In genomic region chr4:47587256-47587655, GRCm38 (mm10) we compare ENCODE assay signal across 10 mouse cellular contexts.
DNase-seq lines count a peak whose midpoint lies in the region; TF ChIP-seq lines count a peak whose summit lies in the region.
"Had no signal": no experiment of that assay in that cellular context is flagged by ENCODE, and none has a peak within 500 bp of the region (broad histone marks: within the 10 kb centered on the region; RNA-seq: fewer than 3 reads in every experiment).

No protein-coding gene starts in this region.

- dilution Hi-C loops in CH12.LX (cut with MboI; ENCODE audit: extremely low pct_ligation_motif_present, extremely low pct_unique_long_range_greater_than_20kb, low sequenced_read_pairs) = no loop called here

- no peak overlapping the region for H3K9ac ChIP-seq in CH12.LX (ENCODE audit: insufficient read depth, low read depth)
- H3K9ac ChIP-seq: forebrain, embryonic 15.5 days had no signal

- H3K36me3 ChIP-seq in CH12.LX (replicated peaks in 1 of 2; ENCODE audit: control insufficient read depth in 1 of 2, insufficient read depth in 1 of 2, low read length in 1 of 2) = no peaks in the 10 kb centered on the region
- no peaks in the 10 kb centered on the region for H3K36me3 ChIP-seq in forebrain, embryonic 10.5 days (replicated peaks)
- H3K36me3 ChIP-seq: forebrain, embryonic 15.5 days had no signal

- no peaks in the 10 kb centered on the region for H3K79me2 ChIP-seq in CH12.LX (replicated peaks; ENCODE audit: control insufficient read depth, extremely low read depth, insufficient read depth, poor library complexity, severe bottlenecking)

- intact Hi-C loops in gastrocnemius, postnatal 14 days (cut with DNase I; ENCODE audit: low total_unique reads) = loop anchor here (10.0 kb wide), 1 partner anchor 458 kb away; the partner anchor contains the start of gene Nr4a3

- WGBS in forebrain, embryonic 10.5 days = 76% methylated on average over 5 of the region's 5 CpGs

- in situ Hi-C loops in CH12.LX (cut with MboI; ENCODE audit: low pct_ligation_motif_present, low pct_unique_long_range_greater_than_20kb, low sequenced_read_pairs) = no loop called here

- no peaks in the 10 kb centered on the region for H3K9me3 ChIP-seq in CH12.LX (replicated peaks; ENCODE audit: low read length)
- H3K9me3 ChIP-seq in forebrain, embryonic 10.5 days = no peaks in the 10 kb centered on the region
- H3K9me3 ChIP-seq: forebrain, embryonic 15.5 days had no signal

- no peak for TF ChIP-seq POLR2A in CH12.LX (IDR thresholded peaks at IDR 0.05; ENCODE audit: low read depth, low read length)

- H3K4me1 ChIP-seq in CH12.LX (ENCODE audit: control insufficient read depth in 1 of 2, insufficient read depth in 2 of 2) = peaks cover 10 to 19% of the 10 kb centered on the region in 2 experiments; a peak in 3 of 4 replicates
- no peaks in the 10 kb centered on the region for H3K4me1 ChIP-seq in forebrain, embryonic 10.5 days
- H3K4me1 ChIP-seq: forebrain, embryonic 15.5 days had no signal

- no peak overlapping the region for H3K4me3 ChIP-seq in CH12.LX (replicated peaks in 1 of 3; ENCODE audit: low read depth in 2 of 3, low read length in 2 of 3, poor library complexity in 1 of 3)
- no peak overlapping the region for H3K4me3 ChIP-seq in forebrain, embryonic 10.5 days
- H3K4me3 ChIP-seq: forebrain, embryonic 15.5 days had no signal

- H3K27me3 ChIP-seq in CH12.LX (replicated peaks) = peaks cover 2% of the 10 kb centered on the region
- no peaks in the 10 kb centered on the region for H3K27me3 ChIP-seq in forebrain, embryonic 10.5 days (ENCODE audit: poor library complexity, severe bottlenecking)
- H3K27me3 ChIP-seq: forebrain, embryonic 15.5 days had no signal

- peak; percentile 52 for DNase-seq in adrenal gland, postnatal 14 days
- DNase-seq in adrenal gland, postnatal 25 days = no peak
- DNase-seq in CH12.LX (ENCODE audit: extremely low read depth) = peak; percentile 54
- DNase-seq in gastrocnemius, postnatal 14 days = peak; percentile 76
- peak; percentile 77 for DNase-seq in kidney, postnatal 10 days
- DNase-seq in forebrain, embryonic 10.5 days (ENCODE audit: extremely low spot score, low spot score) = no peak
- DNase-seq in c-Kit-positive CD71-positive TER-119-positive erythroid progenitor cells, embryonic 14.5 days (ENCODE audit: low spot score) = no peak
- DNase-seq in frontal cortex, adult 2 months (ENCODE audit: extremely low spot score in 1 of 2, low spot score in 1 of 2) = no peak
- DNase-seq: B cell, adult 2 months had no signal

- 0 out of 2 replicates have a peak overlapping the region, but pooled peaks have one; percentile 59 for H3K4me2 ChIP-seq in CH12.LX (ENCODE audit: insufficient read depth, low read depth, poor library complexity, severe bottlenecking)
- H3K4me2 ChIP-seq: forebrain, embryonic 15.5 days had no signal

- TF ChIP-seq EP300 in CH12.LX (IDR thresholded peaks at IDR 0.05; ENCODE audit: low read length) = no peak; the same call in 1 of the 2 replicates

- TF ChIP-seq CTCF in CH12.LX (conservative IDR thresholded peaks at IDR 0.05 in 1 of 2, IDR thresholded peaks at IDR 0.05 in 1 of 2; ENCODE audit: low read depth in 2 of 2, low read length in 2 of 2) = no peak

- no peak for TF ChIP-seq RAD21 in CH12.LX (IDR thresholded peaks at IDR 0.05; ENCODE audit: low read depth, low read length)

- no peak overlapping the region for H3K27ac ChIP-seq in CH12.LX (ENCODE audit: insufficient read depth, low read depth)
- H3K27ac ChIP-seq in forebrain, embryonic 10.5 days = no peak overlapping the region
- H3K27ac ChIP-seq: forebrain, embryonic 15.5 days had no signal

TF ChIP-seq in CH12.LX, 34 proteins besides CTCF, POLR2A, EP300 and RAD21:
- TF ChIP-seq ETS1 (conservative IDR thresholded peaks at IDR 0.05; ENCODE audit: low read depth, low read length) = peak; percentile 23; the same call in 1 of the 2 replicates
- no peak for TF ChIP-seq UBTF (IDR thresholded peaks at IDR 0.05; ENCODE audit: low read depth, low read length)

Comparison
In these comparisons a context has a peak if more than half of its experiments do, and no peak if none do; other contexts are left out.
1. DNase-seq: peak in adrenal gland, postnatal 14 days (single experiment), CH12.LX (single experiment), gastrocnemius, postnatal 14 days (single experiment) and kidney, postnatal 10 days (single experiment); none in adrenal gland, postnatal 25 days (single experiment), forebrain, embryonic 10.5 days (single experiment), c-Kit-positive CD71-positive TER-119-positive erythroid progenitor cells, embryonic 14.5 days (single experiment) and frontal cortex, adult 2 months (0 of 2).